Comparison of ENCODE assay signal across 20 mouse cellular contexts in the genomic region with DNA sequence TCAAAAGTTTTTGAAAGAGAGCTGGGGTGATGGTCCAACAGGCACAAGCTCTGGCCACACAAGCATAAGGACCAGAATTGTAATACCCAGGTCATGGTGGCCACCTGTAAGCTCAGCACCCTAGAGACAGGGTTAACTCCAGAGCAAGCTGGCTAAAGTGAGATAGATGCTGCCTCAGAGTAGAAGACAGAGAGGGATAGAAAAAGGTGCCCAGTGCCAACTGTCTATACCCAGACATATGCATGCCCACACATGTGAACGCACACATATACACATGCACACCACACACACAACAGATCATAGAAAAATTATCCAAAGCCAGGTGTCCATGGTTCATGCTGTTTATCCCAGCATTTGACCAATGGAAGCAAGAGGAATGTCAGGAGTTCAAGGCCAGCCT. TPM values are rescaled to one million over a fixed set of nuclear protein-coding genes. Genes with fewer than 3 reads are reported as not detected.
DNase-seq lines count a peak whose midpoint lies in the region; ATAC-seq and TF ChIP-seq lines count a peak whose summit lies in the region.
"Had no signal": no experiment of that assay in that cellular context is flagged by ENCODE, and none has a peak within 500 bp of the region (broad histone marks: within the 10 kb centered on the region; RNA-seq: fewer than 3 reads in every experiment).

No protein-coding gene starts in this region.

- WGBS in forebrain, postnatal 0 days = 97% methylated on average over 1 of the region's 1 CpGs
- WGBS in forebrain, embryonic 10.5 days = 92% methylated on average over 1 of the region's 1 CpGs
- 94% methylated on average over 1 of the region's 1 CpGs for WGBS in liver, adult 2 months
- 81% methylated on average over 1 of the region's 1 CpGs for WGBS in liver, embryonic 12.5 days (ENCODE audit: insufficient replicate concordance)
- WGBS in midbrain, embryonic 15.5 days = 100% methylated on average over 1 of the region's 1 CpGs
- WGBS in midbrain, embryonic 14.5 days = 95% methylated on average over 1 of the region's 1 CpGs
- 96% methylated on average over 1 of the region's 1 CpGs for WGBS in neural tube, embryonic 14.5 days
- WGBS in heart, embryonic 11.5 days (ENCODE audit: insufficient replicate concordance) = 93% methylated on average over 1 of the region's 1 CpGs

- DNase-seq in forebrain, postnatal 0 days = no peak
- DNase-seq in forebrain, embryonic 10.5 days (ENCODE audit: extremely low spot score, low spot score) = no peak
- DNase-seq in liver, adult 2 months (ENCODE audit: extremely low read depth, low read depth, low spot score) = peak; percentile 45
- no peak for DNase-seq in midbrain, embryonic 14.5 days
- DNase-seq: gastrocnemius, postnatal 14 days; kidney, adult 11 months; right cerebral cortex, postnatal 25 days; spleen, adult 18-20 months had no signal

- H3K36me3 ChIP-seq in forebrain, postnatal 0 days (ENCODE audit: insufficient read depth) = no peaks in the 10 kb centered on the region
- no peaks in the 10 kb centered on the region for H3K36me3 ChIP-seq in forebrain, embryonic 10.5 days (replicated peaks)
- H3K36me3 ChIP-seq in liver, adult 2 months (ENCODE audit: control insufficient read depth, insufficient read depth, low read length) = no peaks in the 10 kb centered on the region
- H3K36me3 ChIP-seq in liver, embryonic 12.5 days = no peaks in the 10 kb centered on the region
- H3K36me3 ChIP-seq in midbrain, embryonic 15.5 days (replicated peaks) = no peaks in the 10 kb centered on the region
- no peaks in the 10 kb centered on the region for H3K36me3 ChIP-seq in midbrain, embryonic 14.5 days (ENCODE audit: control insufficient read depth, insufficient read depth, low read length)
- no peaks in the 10 kb centered on the region for H3K36me3 ChIP-seq in neural tube, embryonic 14.5 days (ENCODE audit: control insufficient read depth, insufficient read depth, low read length)
- no peaks in the 10 kb centered on the region for H3K36me3 ChIP-seq in heart, embryonic 11.5 days (ENCODE audit: control insufficient read depth, insufficient read depth, low read length)
- H3K36me3 ChIP-seq: G1E had no signal

- H3K27ac ChIP-seq in forebrain, postnatal 0 days (ENCODE audit: low read depth, low read length) = no peak overlapping the region
- no peak overlapping the region for H3K27ac ChIP-seq in forebrain, embryonic 10.5 days
- H3K27ac ChIP-seq in liver, adult 2 months (replicated peaks; ENCODE audit: insufficient read depth, low read depth, low read length) = peak overlapping the region; percentile 96
- no peak overlapping the region for H3K27ac ChIP-seq in liver, embryonic 12.5 days
- H3K27ac ChIP-seq in midbrain, embryonic 15.5 days = no peak overlapping the region
- H3K27ac ChIP-seq in midbrain, embryonic 14.5 days (replicated peaks; ENCODE audit: low read depth, low read length) = no peak overlapping the region
- H3K27ac ChIP-seq in neural tube, embryonic 14.5 days (ENCODE audit: low read depth, low read length) = no peak overlapping the region
- no peak overlapping the region for H3K27ac ChIP-seq in heart, embryonic 11.5 days (ENCODE audit: low read depth, low read length)
- H3K27ac ChIP-seq: heart, embryonic 13.5 days; liver, embryonic 14.5 days; macrophage had no signal

- H3K79me2 ChIP-seq in liver, adult 2 months (ENCODE audit: control insufficient read depth, insufficient read depth, low read length) = peaks cover 10% of the 10 kb centered on the region; the same call in 1 of the 2 replicates

- no peaks in the 10 kb centered on the region for H3K4me1 ChIP-seq in forebrain, postnatal 0 days (ENCODE audit: insufficient read depth)
- H3K4me1 ChIP-seq in forebrain, embryonic 10.5 days = no peaks in the 10 kb centered on the region
- peaks cover 42% of the 10 kb centered on the region for H3K4me1 ChIP-seq in liver, adult 2 months (ENCODE audit: control insufficient read depth, insufficient read depth, low read length)
- peaks cover 5% of the 10 kb centered on the region; the same call in 1 of the 2 replicates for H3K4me1 ChIP-seq in liver, embryonic 12.5 days
- no peaks in the 10 kb centered on the region for H3K4me1 ChIP-seq in midbrain, embryonic 15.5 days
- no peaks in the 10 kb centered on the region for H3K4me1 ChIP-seq in midbrain, embryonic 14.5 days (ENCODE audit: control insufficient read depth, insufficient read depth, low read length)
- no peaks in the 10 kb centered on the region for H3K4me1 ChIP-seq in neural tube, embryonic 14.5 days (ENCODE audit: control insufficient read depth, insufficient read depth, low read length)
- H3K4me1 ChIP-seq in heart, embryonic 11.5 days (ENCODE audit: control insufficient read depth, insufficient read depth, low read length) = no peaks in the 10 kb centered on the region
- H3K4me1 ChIP-seq: heart, embryonic 13.5 days had no signal

- no peak overlapping the region for H3K4me2 ChIP-seq in forebrain, postnatal 0 days (ENCODE audit: low read depth)
- H3K4me2 ChIP-seq in liver, embryonic 12.5 days = no peak overlapping the region
- no peak overlapping the region for H3K4me2 ChIP-seq in midbrain, embryonic 15.5 days
- H3K4me2 ChIP-seq in midbrain, embryonic 14.5 days (ENCODE audit: low read length) = no peak overlapping the region
- no peak overlapping the region for H3K4me2 ChIP-seq in neural tube, embryonic 14.5 days (ENCODE audit: low read depth, low read length)
- no peak overlapping the region for H3K4me2 ChIP-seq in heart, embryonic 11.5 days
- H3K4me2 ChIP-seq: heart, embryonic 13.5 days had no signal

- no peaks in the 10 kb centered on the region for H3K27me3 ChIP-seq in forebrain, postnatal 0 days (ENCODE audit: insufficient read depth, low read length)
- peaks cover 10% of the 10 kb centered on the region; the same call in 1 of the 2 replicates for H3K27me3 ChIP-seq in forebrain, embryonic 10.5 days (ENCODE audit: poor library complexity, severe bottlenecking)
- H3K27me3 ChIP-seq in liver, adult 2 months (ENCODE audit: control insufficient read depth, insufficient read depth, low read length) = no peaks in the 10 kb centered on the region
- H3K27me3 ChIP-seq in liver, embryonic 12.5 days (replicated peaks) = no peaks in the 10 kb centered on the region
- no peaks in the 10 kb centered on the region for H3K27me3 ChIP-seq in midbrain, embryonic 15.5 days (replicated peaks)
- H3K27me3 ChIP-seq in midbrain, embryonic 14.5 days (ENCODE audit: control insufficient read depth, insufficient read depth, low read length) = no peaks in the 10 kb centered on the region
- H3K27me3 ChIP-seq in neural tube, embryonic 14.5 days (ENCODE audit: control insufficient read depth, insufficient read depth, low read length) = no peaks in the 10 kb centered on the region
- H3K27me3 ChIP-seq in heart, embryonic 11.5 days (ENCODE audit: control insufficient read depth, insufficient read depth, low read length) = no peaks in the 10 kb centered on the region
- H3K27me3 ChIP-seq: CH12.LX; heart, embryonic 13.5 days; Patski had no signal

- no peak overlapping the region for H3K9ac ChIP-seq in forebrain, postnatal 0 days
- peak overlapping the region; percentile 68 for H3K9ac ChIP-seq in liver, adult 2 months (ENCODE audit: low read depth, low read length)
- H3K9ac ChIP-seq in liver, embryonic 12.5 days = no peak overlapping the region
- H3K9ac ChIP-seq in midbrain, embryonic 15.5 days = no peak overlapping the region
- no peak overlapping the region for H3K9ac ChIP-seq in midbrain, embryonic 14.5 days (replicated peaks; ENCODE audit: low read length)
- H3K9ac ChIP-seq in neural tube, embryonic 14.5 days (replicated peaks; ENCODE audit: low read depth, low read length) = no peak overlapping the region
- no peak overlapping the region for H3K9ac ChIP-seq in heart, embryonic 11.5 days (ENCODE audit: low read depth, low read length)
- H3K9ac ChIP-seq: heart, embryonic 13.5 days; liver, embryonic 14.5 days had no signal

- TF ChIP-seq CTCF in forebrain, postnatal 0 days (IDR thresholded peaks at IDR 0.05; ENCODE audit: low read depth) = no peak
- no peak for TF ChIP-seq CTCF in liver, adult 2 months (IDR thresholded peaks at IDR 0.05; ENCODE audit: low read depth, low read length)

- no peaks in the 10 kb centered on the region for H3K9me3 ChIP-seq in forebrain, postnatal 0 days (ENCODE audit: low read length)
- no peaks in the 10 kb centered on the region for H3K9me3 ChIP-seq in forebrain, embryonic 10.5 days
- H3K9me3 ChIP-seq in liver, embryonic 12.5 days (replicated peaks) = no peaks in the 10 kb centered on the region
- H3K9me3 ChIP-seq in midbrain, embryonic 15.5 days = no peaks in the 10 kb centered on the region
- H3K9me3 ChIP-seq in midbrain, embryonic 14.5 days (ENCODE audit: control insufficient read depth, low read length) = no peaks in the 10 kb centered on the region
- H3K9me3 ChIP-seq in neural tube, embryonic 14.5 days (ENCODE audit: control insufficient read depth, low read length) = no peaks in the 10 kb centered on the region
- H3K9me3 ChIP-seq in heart, embryonic 11.5 days (replicated peaks; ENCODE audit: control insufficient read depth, low read length) = no peaks in the 10 kb centered on the region
- H3K9me3 ChIP-seq: G1E; heart, embryonic 13.5 days had no signal

- no peak overlapping the region for H3K4me3 ChIP-seq in forebrain, postnatal 0 days (ENCODE audit: low read depth, low read length)
- no peak overlapping the region for H3K4me3 ChIP-seq in forebrain, embryonic 10.5 days
- H3K4me3 ChIP-seq in liver, adult 2 months (ENCODE audit: insufficient read depth, low read depth, low read length) = peak overlapping the region; percentile 17; the same call in 1 of the 2 replicates
- no peak overlapping the region for H3K4me3 ChIP-seq in liver, embryonic 12.5 days
- H3K4me3 ChIP-seq in midbrain, embryonic 15.5 days = no peak overlapping the region
- H3K4me3 ChIP-seq in midbrain, embryonic 14.5 days (replicated peaks; ENCODE audit: low read depth, low read length) = no peak overlapping the region
- no peak overlapping the region for H3K4me3 ChIP-seq in neural tube, embryonic 14.5 days (ENCODE audit: low read depth, low read length)
- no peak overlapping the region for H3K4me3 ChIP-seq in heart, embryonic 11.5 days (ENCODE audit: low read depth, low read length)
- H3K4me3 ChIP-seq: heart, embryonic 13.5 days had no signal

- ATAC-seq in forebrain, postnatal 0 days = 0 out of 2 replicates have a peak, but pooled peaks have one; percentile 26
- ATAC-seq in liver, embryonic 12.5 days = no peak
- ATAC-seq in midbrain, embryonic 15.5 days (replicated peaks) = peak; percentile 57; the same call in 1 of the 2 replicates
- no peak for ATAC-seq in midbrain, embryonic 14.5 days (ENCODE audit: low FRiP score, low TSS enrichment)
- peak; percentile 32; the same call in 1 of the 2 replicates for ATAC-seq in neural tube, embryonic 14.5 days (ENCODE audit: low read depth)
- no peak; the same call in 1 of the 2 replicates for ATAC-seq in heart, embryonic 11.5 days (replicated peaks; ENCODE audit: insufficient number of reproducible peaks, low FRiP score, low TSS enrichment)
- ATAC-seq: Patski had no signal

- no peak for TF ChIP-seq POLR2A in liver, adult 2 months (IDR thresholded peaks at IDR 0.05; ENCODE audit: extremely low read depth, insufficient read depth, low read length)

RNA-seq across cellular contexts. Expression of gene Slc17a8, which starts 9.5 kb away (rescaled TPM):
- 1.4 and 2.3 TPM in 2 replicates for total RNA-seq in forebrain, postnatal 0 days (2014; rRNA removed)
- 0.24 and 0.50 TPM in 2 replicates for polyA plus RNA-seq in forebrain, postnatal 0 days (2015; fragmentation: Nextera tagmentation; extraction: Ambion mirVana)
- polyA plus RNA-seq in forebrain, embryonic 10.5 days (2016; fragmentation: Nextera tagmentation; extraction: Ambion mirVana) = 0.07 TPM in 1 of 2 replicates, not detected in the other
- total RNA-seq in liver, adult 2 months (2014; rRNA removed) = 2.9 and 3.3 TPM in 2 replicates
- polyA plus RNA-seq in liver, adult 2 months (2012; rRNA removed) = 1.1 TPM in 2 replicates
- polyA plus RNA-seq in liver, embryonic 12.5 days (2016; fragmentation: Nextera tagmentation; extraction: Ambion mirVana) = 0.02 and 0.05 TPM in 2 replicates
- 1.3 and 1.5 TPM in 2 replicates for polyA plus RNA-seq in midbrain, embryonic 15.5 days (2015; fragmentation: Nextera tagmentation; extraction: Ambion mirVana)
- polyA plus RNA-seq in midbrain, embryonic 14.5 days (2014; fragmentation: Nextera tagmentation; extraction: Ambion mirVana) = 1.1 and 1.3 TPM in 2 replicates
- polyA plus RNA-seq in neural tube, embryonic 14.5 days (2014; fragmentation: Nextera tagmentation; extraction: Ambion mirVana) = 0.13 and 0.37 TPM in 2 replicates
- polyA plus RNA-seq in heart, embryonic 11.5 days (2014; fragmentation: Nextera tagmentation; extraction: Ambion mirVana) = 0.14 and 0.20 TPM in 2 replicates
- total RNA-seq: adrenal gland, adult 18-20 months; CH12.LX; heart, adult 18-20 months had no signal
- polyA plus RNA-seq: G1E had no signal

RNA-seq across cellular contexts. Expression of gene Scyl2, which starts 55.5 kb away (rescaled TPM):
- total RNA-seq in forebrain, postnatal 0 days (2014; rRNA removed) = 39.9 and 43.9 TPM in 2 replicates
- 3.1 and 5.9 TPM in 2 replicates for polyA plus RNA-seq in forebrain, postnatal 0 days (2015; fragmentation: Nextera tagmentation; extraction: Ambion mirVana)
- 7.8 and 8.5 TPM in 2 replicates for polyA plus RNA-seq in forebrain, embryonic 10.5 days (2016; fragmentation: Nextera tagmentation; extraction: Ambion mirVana)
- total RNA-seq in liver, adult 2 months (2014; rRNA removed) = 18.4 and 20.1 TPM in 2 replicates
- 10.8 and 11.3 TPM in 2 replicates for polyA plus RNA-seq in liver, adult 2 months (2012; rRNA removed)
- 6.2 and 7.4 TPM in 2 replicates for polyA plus RNA-seq in liver, embryonic 12.5 days (2016; fragmentation: Nextera tagmentation; extraction: Ambion mirVana)
- polyA plus RNA-seq in midbrain, embryonic 15.5 days (2015; fragmentation: Nextera tagmentation; extraction: Ambion mirVana) = 9.1 and 10.1 TPM in 2 replicates
- polyA plus RNA-seq in midbrain, embryonic 14.5 days (2014; fragmentation: Nextera tagmentation; extraction: Ambion mirVana) = 18.8 and 20.6 TPM in 2 replicates
- 15.4 and 16.3 TPM in 2 replicates for polyA plus RNA-seq in neural tube, embryonic 14.5 days (2014; fragmentation: Nextera tagmentation; extraction: Ambion mirVana)
- polyA plus RNA-seq in heart, embryonic 11.5 days (2014; fragmentation: Nextera tagmentation; extraction: Ambion mirVana) = 9.1 and 10.2 TPM in 2 replicates

Comparison
In these comparisons a context has a peak if more than half of its experiments do, and no peak if none do; other contexts are left out.
1. ATAC-seq: peak in forebrain, postnatal 0 days (single experiment), midbrain, embryonic 15.5 days (single experiment) and neural tube, embryonic 14.5 days (single experiment); none in liver, embryonic 12.5 days (single experiment), midbrain, embryonic 14.5 days (single experiment) and heart, embryonic 11.5 days (single experiment).